17 mouse cellular contexts compared by ENCODE assay signal in the genomic region with DNA sequence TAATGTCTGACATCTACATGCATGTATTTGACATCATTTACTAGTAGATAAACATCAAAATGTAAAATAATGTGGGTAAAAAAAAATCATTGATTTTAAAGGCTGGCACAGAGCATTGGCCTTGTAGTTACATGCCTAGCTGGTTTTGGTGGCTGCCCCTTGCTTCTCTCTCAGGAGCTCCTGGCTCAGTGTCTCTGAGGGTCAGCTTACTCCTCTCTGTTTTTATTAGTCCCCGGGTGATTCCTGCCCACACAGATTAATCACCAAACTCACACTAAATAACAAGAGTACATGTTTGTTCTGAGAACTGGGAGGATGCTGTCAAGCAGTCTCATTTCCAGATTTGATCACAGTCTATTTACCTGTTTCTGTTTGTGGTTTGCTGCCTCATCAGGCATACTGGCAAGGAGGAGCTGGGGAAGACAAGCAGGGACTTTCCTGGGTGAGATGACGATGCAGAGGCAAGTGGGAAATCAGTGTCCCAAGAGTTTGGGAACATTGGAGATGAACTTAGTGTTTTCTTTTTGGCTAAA.
"Had no signal": no experiment of that assay in that cellular context is flagged by ENCODE, and none has a peak within 500 bp of the region (broad histone marks: within the 10 kb centered on the region; RNA-seq: fewer than 3 reads in every experiment).

No protein-coding gene starts in this region.

- H3K9ac ChIP-seq: lung, embryonic 15.5 days; midbrain, embryonic 13.5 days; midbrain, embryonic 15.5 days; neural tube, embryonic 12.5 days; stomach, embryonic 15.5 days had no signal

- H3K36me3 ChIP-seq: lung, embryonic 15.5 days; midbrain, embryonic 13.5 days; midbrain, embryonic 15.5 days; neural tube, embryonic 12.5 days; stomach, embryonic 15.5 days had no signal

- ATAC-seq: lung, postnatal 0 days; midbrain, embryonic 13.5 days; midbrain, embryonic 15.5 days had no signal

- H3K4me1 ChIP-seq: lung, embryonic 15.5 days; midbrain, embryonic 13.5 days; midbrain, embryonic 15.5 days; neural tube, embryonic 12.5 days; stomach, embryonic 15.5 days had no signal

- H3K4me3 ChIP-seq: lung, embryonic 15.5 days; megakaryocyte, embryonic 14.5 days; midbrain, embryonic 13.5 days; midbrain, embryonic 15.5 days; neural tube, embryonic 12.5 days; stomach, embryonic 15.5 days had no signal

- H3K9me3 ChIP-seq: lung, embryonic 15.5 days; megakaryocyte, embryonic 14.5 days; midbrain, embryonic 13.5 days; midbrain, embryonic 15.5 days; neural tube, embryonic 12.5 days; stomach, embryonic 15.5 days had no signal

- H3K27me3 ChIP-seq: lung, embryonic 15.5 days; megakaryocyte, embryonic 14.5 days; midbrain, embryonic 13.5 days; midbrain, embryonic 15.5 days; neural tube, embryonic 12.5 days; stomach, embryonic 15.5 days had no signal

- DNase-seq: lung, adult 2 months; lung, postnatal 14 days; lung, postnatal 36 days; right cerebral cortex, postnatal 14 days; thymus, adult 2 months; thymus, postnatal 25 days; thymus, postnatal 4 days had no signal

- H3K27ac ChIP-seq: lung, embryonic 15.5 days; macrophage; midbrain, embryonic 13.5 days; midbrain, embryonic 15.5 days; neural tube, embryonic 12.5 days; stomach, embryonic 15.5 days; stomach, postnatal 0 days had no signal

- H3K4me2 ChIP-seq: lung, embryonic 15.5 days; midbrain, embryonic 11.5 days; midbrain, embryonic 13.5 days; midbrain, embryonic 15.5 days; neural tube, embryonic 12.5 days; stomach, embryonic 15.5 days had no signal
